Mouse (Mus musculus) MEL-GATA-1-ER (cell line): ENCODE results near the gene Grk5.

Source experiments
- DNase-seq: peaks from one replicate; pipeline ENCODE4 v3.0.0-alpha.2; 2012; ENCODE audit warnings: low read depth; ENCODE audit errors: extremely low read depth

Gene Grk5

DNA sequence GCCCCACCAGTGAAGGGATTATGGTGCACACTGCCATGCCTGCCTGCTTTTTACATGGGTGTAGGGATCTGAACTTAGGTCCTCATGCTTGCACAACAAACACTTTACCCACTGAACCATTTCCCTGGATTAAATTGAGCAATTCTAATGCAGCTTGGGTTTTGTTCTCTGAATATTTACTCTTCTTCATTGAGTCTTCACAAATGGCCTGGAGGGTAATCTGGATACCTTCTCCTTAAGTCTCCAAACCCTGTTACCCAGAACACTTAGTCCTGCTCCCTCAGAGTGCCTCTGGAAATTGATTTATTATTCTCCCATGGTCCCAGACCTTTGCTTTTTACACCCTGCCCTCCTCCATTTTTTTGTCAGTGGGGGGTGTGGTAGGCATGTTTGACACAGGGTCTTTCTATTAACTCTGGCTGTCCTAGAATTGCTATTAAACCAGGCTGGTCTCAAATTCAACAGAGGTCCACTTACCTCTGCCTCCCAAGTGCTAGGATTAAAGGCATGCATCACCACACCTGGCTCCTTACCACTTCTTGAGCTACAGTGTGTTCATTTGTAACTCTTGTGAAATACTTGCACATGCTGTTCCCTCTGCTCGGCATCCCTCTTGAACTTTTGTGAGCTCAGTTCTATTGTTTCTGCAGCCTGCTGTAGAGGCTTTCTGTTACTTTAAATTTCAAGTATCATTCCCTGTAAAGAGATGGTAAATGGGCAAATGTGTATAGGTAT, 82.9 kb downstream of the Grk5 start:
- DNase-seq = no peak

DNA sequence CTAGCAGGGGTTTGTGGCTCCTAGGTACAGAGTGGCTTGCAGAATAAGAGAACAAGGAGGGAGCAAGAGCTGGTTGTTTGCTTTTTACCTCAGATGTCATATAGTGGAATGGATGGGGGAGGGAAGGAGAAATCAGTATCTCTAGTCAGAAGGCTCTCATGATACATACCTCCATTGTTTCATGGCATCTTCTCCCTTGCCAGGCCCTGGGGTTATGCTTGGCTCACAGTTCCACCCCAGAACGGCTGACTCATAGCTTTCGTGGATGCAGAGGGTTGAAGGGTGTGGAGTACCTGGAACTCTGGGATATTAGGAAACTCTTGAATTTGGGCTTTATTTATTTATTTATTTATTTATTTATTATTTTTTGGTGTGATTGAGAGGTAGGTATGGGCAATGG, 84.0 kb downstream of the Grk5 start:
- no peak for DNase-seq

DNA sequence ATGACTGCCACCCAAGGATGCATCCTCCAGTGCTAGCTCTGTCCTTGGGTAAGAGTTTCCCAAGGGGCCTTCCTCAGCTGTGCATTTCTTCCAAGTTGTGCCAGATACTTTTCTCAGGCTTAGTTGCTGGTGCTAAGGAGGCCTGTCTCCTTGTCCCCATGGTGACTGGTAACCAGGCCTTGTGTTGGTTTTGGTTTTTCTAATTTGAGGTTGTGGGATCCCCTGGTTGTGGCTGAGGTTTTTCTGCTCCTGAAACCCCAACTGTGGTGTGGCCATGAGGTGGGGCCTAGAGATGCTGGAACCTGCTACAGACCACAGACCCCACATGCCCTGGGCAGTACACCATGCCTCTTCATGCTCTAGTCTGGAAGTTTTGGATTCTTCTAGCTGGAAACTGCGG, 90.0 kb downstream of the Grk5 start:
- DNase-seq = no peak

DNA sequence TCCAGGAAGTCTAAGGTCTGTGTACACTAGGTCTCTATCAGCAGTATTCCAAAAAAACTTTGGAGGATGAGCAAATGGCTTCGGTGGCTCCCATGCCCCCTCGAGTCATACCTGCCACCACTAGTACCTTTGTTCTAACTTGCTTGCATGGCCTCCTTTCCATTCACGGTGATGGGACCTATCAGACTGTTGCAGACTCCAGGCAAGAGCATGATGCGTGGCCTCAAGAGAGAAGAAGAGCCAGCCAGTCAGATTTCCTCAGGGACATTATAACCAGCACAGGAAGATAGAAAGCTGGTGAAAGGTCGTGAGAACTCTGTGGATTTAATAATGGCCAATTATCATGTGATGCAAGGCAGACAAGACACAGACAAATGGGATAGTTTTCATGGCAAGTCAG, 91.8 kb downstream of the Grk5 start:
- DNase-seq = no peak

DNA sequence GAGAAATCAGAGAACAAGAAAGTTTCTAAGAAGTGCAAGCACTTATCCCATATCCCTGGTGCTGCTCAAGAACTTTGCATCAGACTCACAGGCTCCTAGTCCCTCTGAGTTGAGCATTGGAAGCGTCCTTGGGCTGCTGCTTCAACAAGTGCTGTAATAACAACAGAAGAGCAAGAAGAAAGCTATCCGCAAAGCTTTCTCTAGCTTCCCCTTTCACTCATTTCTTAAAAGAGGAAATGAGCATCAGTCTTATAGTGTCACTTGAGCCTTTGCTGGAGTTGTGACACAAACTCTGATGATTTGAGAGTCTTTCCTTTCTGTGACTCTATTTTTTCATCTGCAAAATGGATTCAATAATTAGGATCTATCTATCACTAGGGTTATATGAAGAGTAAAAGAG, 92.3 kb downstream of the Grk5 start:
- peak; percentile 32 for DNase-seq

DNA sequence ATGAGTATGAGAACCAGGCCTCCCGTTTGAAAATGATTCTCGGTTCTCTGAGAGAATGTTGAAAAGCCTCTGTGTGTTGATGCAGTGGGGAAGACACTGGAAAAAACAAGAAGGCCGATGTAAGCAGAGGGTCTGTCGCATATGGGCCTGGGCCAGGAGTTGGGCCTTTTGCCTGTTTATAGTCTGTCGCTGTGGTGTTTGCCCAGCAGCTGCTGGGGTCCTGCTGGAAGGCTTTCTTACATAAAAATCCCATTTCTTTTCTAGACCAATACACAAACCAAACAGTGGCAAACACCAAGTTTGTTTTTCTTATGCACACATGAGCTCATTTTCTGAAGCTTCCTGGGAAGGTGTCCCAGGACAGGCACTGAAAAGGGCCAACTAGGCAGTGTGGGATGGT, 100.2 kb downstream of the Grk5 start:
- no peak for DNase-seq

DNA sequence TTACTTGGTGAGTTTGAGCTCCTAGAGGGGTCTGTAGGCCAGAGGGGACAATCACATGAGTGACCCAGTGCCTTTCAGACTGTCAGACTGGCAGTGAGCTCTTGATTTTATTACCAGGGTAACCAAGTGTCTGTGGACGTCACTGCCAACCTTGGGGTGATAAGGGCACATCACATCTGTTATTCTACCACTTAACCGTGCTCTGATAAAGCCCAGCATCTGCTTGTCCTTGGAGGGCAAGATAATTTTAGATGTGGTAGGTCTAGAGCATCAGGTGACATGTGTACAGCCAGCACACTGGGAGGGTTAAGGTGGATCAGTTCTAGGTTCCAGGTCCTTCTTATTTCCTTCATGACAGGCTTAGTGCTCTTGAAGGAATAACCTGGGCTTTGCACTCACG, 104.7 kb downstream of the Grk5 start:
- peak; percentile 20 for DNase-seq

DNA sequence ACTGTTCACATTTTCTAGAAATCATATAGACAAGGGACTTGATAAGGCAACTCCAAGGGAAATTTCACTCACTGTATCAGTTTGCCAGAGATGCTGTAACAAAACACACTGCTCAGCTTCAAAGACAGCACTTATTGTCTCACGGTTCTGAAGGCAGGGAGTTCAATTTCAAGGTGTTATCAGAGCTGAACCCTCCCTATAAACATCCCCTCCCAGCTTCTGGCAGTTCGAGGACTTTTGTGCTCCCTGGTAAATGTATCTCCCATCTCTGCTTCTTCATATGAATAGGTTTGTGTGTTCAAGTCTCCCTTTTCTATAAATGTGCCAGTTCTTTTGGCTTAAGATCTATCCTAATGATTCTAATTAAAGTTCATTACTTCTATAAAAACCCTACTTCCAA, 105.3 kb downstream of the Grk5 start:
- DNase-seq = no peak

DNA sequence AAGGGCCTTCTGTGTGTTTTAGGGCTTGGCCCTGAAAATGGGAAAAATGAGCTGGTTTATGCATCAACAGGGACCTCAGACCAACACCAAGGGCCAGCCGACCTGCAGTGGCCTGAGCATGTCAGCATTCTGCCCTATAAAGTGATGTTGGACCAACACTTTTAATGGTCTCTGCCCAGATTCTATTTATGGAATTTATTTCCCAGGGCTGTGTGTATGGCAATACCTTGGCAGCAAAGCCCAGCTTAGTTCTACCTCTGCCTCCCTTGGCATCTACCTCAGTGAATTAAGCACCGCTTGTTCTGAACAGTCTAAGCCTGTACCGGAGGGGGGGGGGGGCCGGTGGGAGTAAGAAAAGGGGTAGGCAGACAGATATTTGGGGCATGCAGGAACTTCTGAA, 108.2 kb downstream of the Grk5 start:
- no peak for DNase-seq

DNA sequence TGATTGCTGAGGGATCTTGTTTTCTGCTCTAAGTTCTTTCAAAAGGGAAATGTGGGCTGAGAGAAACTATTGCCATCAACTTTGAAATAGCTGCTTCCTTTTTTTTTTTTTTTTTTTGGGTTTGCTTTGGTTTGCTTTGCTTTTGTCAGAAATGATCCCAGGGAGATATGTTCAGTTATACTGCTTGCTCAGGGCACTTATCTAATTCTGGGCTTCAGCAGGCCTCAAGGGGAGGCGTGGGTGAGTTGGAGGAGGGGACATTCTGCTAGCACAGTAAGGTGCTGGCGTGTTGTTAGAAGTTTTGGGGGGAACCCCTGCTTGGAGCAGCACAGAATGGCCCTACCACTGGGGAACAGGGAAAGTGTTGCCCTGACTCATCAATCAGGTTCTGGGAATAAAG, 110.1 kb downstream of the Grk5 start:
- DNase-seq = no peak

DNA sequence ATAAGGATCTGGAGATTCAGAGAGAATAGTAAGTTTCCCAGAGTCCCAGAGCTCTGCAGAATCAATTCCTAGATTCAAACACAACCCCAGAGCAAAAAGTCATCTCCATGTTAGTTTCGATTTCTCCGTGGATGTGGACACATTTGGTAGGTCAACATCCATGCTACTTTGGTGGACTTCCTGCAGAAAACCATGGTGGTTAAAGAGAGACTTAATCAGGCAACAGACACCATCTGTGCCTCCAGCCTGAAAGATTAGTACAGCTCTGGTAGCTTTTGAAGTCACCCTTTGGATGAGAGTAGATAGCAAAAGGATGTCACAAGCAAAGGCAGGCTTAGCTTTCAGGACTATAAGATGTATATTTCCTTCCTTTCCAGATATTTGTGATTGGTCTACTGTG, 111.4 kb downstream of the Grk5 start:
- DNase-seq = no peak

DNA sequence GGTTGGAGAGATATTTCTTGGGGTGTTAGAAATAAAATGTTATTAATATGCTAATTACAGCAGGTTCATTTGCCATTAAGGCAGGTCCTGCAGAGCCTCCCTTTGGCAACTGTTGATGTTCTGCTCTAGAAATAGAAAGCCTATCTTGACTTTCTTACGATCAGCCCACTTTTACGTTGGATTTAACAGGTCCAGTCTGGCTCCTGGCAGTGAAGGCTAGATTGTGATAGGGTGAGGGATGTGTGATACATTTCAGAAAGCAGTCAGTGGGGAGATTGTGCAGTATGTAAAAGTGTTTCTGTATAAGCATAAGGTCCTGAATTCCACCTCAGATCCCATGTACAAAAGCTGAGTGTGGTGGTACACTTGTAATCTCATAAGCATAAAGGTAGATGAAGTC, 119.7 kb downstream of the Grk5 start:
- no peak for DNase-seq

DNA sequence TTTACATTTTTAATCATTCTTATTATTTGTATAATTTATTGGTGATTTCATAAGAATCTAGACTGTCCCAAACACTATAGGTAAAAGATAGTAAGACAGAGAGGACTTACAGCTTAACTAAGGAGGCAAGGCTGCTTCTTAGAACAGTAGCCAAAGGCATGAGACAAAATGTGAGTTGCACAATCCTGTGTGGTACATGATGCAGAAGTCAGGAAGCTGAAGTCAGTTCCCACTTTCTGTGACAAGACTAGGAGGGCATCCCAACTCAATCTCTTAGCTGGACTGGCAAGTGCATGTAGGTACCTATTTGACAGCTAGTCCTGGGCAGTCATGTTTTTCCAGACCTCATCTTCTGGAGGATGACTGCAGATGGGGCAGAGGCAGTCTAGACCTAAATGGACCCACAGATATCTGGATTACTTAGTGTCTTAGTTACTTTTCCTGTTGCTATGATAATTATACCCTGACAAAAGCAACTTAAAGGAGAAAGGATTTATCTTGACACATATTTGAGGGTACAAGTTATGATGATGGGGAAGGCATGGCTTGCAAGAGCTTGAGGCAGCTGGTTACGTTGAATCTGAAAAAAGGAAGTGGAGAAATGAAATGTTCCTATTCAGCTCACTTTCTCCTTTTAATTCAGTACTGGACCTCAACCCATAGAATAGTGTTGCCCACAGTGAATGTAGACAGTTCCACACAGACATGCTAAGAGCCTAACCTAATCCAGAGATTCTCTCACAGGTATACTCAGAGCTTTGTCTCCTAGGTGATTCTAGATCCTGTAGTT, 128.1 kb downstream of the Grk5 start:
- DNase-seq = no peak

DNA sequence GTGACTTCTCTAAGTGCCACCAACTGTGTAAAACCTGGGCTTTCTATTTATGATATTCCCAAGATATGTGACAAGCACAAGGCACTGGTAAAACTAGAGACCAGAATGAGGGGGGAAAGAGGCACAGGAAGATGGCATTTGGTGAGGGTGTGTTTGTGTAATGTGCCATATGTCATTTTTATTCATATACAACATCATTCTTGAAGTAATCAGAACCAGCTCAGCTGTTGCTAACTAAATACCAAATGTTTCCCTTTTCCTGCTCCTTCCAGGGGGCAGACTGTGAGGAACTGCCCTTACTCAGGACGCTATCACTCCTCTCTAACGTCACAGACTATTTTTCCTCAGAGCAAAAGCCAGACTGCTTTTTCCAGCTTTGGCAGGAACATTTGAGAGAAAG, 132.0 kb downstream of the Grk5 start:
- DNase-seq = no peak

DNA sequence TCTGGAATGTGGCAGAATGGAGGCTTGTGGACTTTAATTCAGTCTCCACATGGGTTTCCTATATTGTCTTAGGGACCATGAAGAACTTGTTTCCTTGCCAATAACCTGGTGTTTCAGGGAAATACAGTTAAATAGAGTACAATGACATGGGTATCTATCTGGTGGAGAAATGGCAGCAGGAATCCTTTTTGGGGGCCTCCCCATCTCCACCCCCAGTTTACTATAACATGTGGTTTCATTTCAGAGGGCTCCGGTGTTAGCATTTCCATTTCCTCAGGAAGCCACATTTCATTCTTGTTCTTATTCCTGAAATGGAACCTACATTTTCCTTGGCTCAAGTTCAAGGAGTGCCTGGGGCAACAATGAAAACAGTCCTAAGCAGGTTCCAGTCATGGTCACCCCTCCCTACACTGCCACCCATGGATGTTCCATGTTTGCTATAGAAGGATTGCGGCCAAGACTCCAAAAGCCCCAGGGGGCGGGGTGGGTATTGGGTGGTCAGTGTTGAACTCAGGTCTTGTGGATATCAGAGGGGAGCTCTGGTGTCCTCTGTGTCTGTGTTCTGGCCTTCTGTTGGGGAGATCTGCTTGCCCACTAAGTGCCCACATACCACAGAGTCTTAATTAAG, 132.5 kb downstream of the Grk5 start:
- no peak for DNase-seq

DNA sequence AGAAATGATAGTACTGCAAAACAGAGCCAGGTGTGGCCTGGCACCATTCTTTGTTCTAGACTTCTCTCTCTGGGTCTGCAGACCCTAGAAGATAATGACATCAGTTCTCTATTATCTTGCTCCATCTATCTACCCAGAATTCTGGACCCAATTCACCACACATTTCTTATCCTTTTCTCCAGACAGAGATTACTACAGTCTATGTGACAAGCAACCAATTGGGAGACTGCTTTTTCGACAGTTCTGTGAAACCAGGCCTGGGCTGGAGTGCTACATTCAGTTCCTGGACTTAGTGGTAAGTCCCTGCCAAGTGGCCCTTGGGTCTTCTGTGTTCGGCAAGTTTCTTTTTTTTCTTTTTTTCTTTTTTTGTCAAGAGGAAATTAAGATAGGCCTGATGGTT, 142.0 kb downstream of the Grk5 start:
- DNase-seq = peak; percentile 24

DNA sequence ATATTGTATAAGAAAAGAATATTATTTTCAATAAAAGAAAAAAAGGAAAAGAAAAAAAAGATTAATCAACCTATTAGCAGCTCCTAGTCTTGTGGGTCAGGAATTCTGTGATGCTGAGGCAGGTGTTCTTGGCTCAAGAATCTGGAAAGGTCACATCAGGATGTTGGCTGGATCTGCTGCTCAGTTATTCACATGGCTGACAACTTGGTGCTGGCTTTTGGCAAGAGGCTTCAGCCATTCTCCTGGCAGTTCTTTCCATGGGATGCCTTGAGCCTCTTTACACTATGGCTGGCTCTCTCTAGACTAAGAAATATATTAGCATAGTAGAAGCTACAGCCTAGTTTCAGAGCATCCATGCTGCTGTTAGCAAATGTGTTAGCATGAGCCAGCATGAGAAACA, 149.6 kb downstream of the Grk5 start:
- DNase-seq = no peak

DNA sequence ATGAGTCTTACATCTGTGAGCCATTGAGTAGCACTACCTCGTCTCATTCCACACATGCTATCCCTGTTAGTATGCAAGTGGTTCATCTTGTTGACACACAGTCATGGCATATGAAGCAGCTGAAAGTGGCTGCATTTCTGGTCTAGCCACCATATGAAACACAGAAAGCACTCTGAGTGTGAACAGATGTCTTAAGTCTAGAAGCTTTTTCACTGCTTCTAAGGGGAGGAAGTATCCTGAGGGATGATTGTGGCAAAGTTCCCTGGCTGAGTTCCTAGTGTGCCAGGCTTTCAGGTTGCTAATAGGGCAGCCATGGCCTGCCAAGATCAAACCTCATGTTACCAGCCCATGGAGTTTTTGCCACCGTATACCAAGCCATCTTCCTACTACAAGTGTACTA, 159.1 kb downstream of the Grk5 start:
- DNase-seq = no peak

DNA sequence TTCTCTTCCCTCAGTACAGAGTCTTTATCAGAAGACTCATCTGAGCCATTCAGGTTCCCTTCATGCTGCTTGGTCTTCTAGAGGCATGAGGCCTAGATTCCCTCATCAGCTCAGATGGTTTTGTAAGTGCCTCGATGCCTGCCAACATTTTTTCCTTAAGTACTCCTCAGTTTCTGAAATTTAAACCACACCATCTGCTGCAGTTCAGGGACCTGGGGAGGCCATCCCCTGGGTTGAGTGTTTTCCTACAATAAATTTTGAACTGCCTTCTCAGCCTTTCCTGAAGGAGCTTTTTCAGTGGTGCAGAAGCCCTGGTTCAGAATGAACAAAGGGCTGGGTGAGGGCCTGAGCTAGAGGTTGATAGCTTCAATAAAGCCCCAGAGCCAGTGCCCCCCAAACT, 159.9 kb downstream of the Grk5 start:
- no peak for DNase-seq

DNA sequence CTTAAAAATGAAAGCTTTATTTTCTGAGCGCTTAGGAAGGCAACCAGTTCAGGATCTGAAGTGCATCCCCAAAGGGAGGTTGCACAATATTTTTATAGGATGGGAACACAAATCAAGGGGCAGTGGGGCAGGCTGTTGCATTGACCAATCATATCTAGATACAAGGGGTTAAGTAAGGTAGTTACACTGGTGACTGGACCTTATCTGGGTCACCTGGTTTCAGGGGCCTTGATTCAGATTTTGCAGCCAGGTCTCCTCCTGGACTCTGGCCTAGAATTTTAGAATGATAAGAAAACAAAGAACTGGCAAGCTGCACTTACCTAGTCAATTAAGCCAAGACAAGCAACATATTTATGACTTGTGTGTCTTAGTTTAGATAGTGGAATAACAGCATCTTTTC, 161.6 kb downstream of the Grk5 start:
- DNase-seq = no peak

DNA sequence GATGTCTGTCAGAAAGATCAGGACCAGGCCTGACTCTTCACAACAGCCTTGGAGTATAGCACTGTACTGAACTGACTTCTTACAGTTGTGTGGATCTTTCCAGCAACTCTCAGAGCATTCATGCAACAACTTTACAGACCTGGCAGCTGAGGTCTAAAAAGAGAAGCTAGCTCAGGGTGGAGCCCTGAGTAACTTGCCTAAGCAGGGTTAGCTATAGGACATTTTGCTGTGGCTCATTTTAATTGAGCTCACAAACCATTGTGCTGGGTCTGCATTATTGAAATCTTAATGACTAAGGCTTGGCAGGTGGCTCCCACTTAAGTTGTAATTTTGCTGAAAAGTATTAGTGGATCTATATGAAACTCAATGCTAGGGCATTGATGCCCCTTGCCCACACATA, 162.5 kb downstream of the Grk5 start:
- no peak for DNase-seq

DNA sequence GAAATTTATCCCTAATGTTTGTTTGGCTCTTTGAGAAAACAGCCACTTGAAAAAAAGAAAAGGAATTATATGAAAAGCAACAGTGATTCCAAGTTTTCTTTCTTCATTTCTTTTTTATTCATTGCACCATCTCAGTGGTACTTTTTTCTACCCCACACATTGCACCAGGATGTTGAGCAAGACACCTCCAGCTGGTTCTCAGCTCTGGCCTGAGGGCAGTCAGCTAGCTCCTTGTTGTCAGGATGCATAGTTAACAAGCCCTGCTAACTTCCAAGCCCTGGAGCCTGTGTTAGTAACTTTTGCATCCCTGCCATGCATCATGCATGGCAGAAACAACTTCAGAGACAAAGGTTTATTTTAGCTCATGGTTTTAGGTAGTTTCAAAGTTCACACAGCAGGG, 163.2 kb downstream of the Grk5 start:
- no peak for DNase-seq
